Comparison of ENCODE assay signal across 46 mouse cellular contexts in genomic region chr7:140725558-140725957, GRCm38 (mm10). TPM values are rescaled to one million over a fixed set of nuclear protein-coding genes. Genes with fewer than 3 reads are reported as not detected.
"Had no signal": no experiment of that assay in that cellular context is flagged by ENCODE, and none has a peak within 500 bp of the region (broad histone marks: within the 10 kb centered on the region; RNA-seq: fewer than 3 reads in every experiment).

No protein-coding gene starts in this region.

- H3K4me2 ChIP-seq: limb, embryonic 12.5 days; limb, embryonic 13.5 days; limb, embryonic 15.5 days; liver, embryonic 11.5 days; liver, embryonic 13.5 days; liver, embryonic 15.5 days; lung, embryonic 14.5 days; lung, embryonic 15.5 days; midbrain, embryonic 11.5 days; midbrain, embryonic 12.5 days; midbrain, embryonic 13.5 days; midbrain, embryonic 15.5 days; neural tube, embryonic 12.5 days had no signal

- H3K9ac ChIP-seq: limb, embryonic 12.5 days; limb, embryonic 13.5 days; limb, embryonic 15.5 days; liver, embryonic 13.5 days; liver, embryonic 14.5 days; liver, embryonic 15.5 days; lung, embryonic 14.5 days; lung, embryonic 15.5 days; midbrain, embryonic 12.5 days; midbrain, embryonic 13.5 days; midbrain, embryonic 15.5 days; neural tube, embryonic 12.5 days had no signal

- H3K4me3 ChIP-seq: left cerebral cortex, adult 2 months; limb, embryonic 10.5 days; limb, embryonic 12.5 days; limb, embryonic 13.5 days; limb, embryonic 15.5 days; liver, embryonic 13.5 days; liver, embryonic 15.5 days; lung, embryonic 15.5 days; megakaryocyte, embryonic 14.5 days; midbrain, embryonic 10.5 days; midbrain, embryonic 12.5 days; midbrain, embryonic 13.5 days; midbrain, embryonic 15.5 days; myocyte; neural tube, embryonic 12.5 days had no signal

- H3K27me3 ChIP-seq: limb, embryonic 12.5 days; limb, embryonic 13.5 days; limb, embryonic 15.5 days; liver, embryonic 13.5 days; liver, embryonic 15.5 days; lung, embryonic 15.5 days; midbrain, embryonic 12.5 days; midbrain, embryonic 13.5 days; midbrain, embryonic 15.5 days; neural tube, embryonic 12.5 days had no signal

- H3K27ac ChIP-seq: left cerebral cortex, adult 2 months; limb, embryonic 10.5 days; limb, embryonic 12.5 days; limb, embryonic 13.5 days; limb, embryonic 15.5 days; liver, embryonic 13.5 days; liver, embryonic 14.5 days; liver, embryonic 15.5 days; lung, embryonic 15.5 days; macrophage; midbrain, embryonic 10.5 days; midbrain, embryonic 12.5 days; midbrain, embryonic 13.5 days; midbrain, embryonic 15.5 days; neural tube, embryonic 12.5 days had no signal

- H3K4me1 ChIP-seq: limb, embryonic 10.5 days; limb, embryonic 12.5 days; limb, embryonic 13.5 days; limb, embryonic 15.5 days; liver, embryonic 13.5 days; lung, embryonic 15.5 days; megakaryocyte, embryonic 14.5 days; midbrain, embryonic 10.5 days; midbrain, embryonic 12.5 days; midbrain, embryonic 13.5 days; midbrain, embryonic 15.5 days; neural tube, embryonic 12.5 days had no signal

- ATAC-seq: lung, postnatal 0 days; midbrain, embryonic 13.5 days; midbrain, embryonic 15.5 days; midbrain, embryonic 16.5 days had no signal

- DNase-seq: left cerebral cortex, postnatal 4 days; liver, embryonic 13.5 days; lung, adult 18-20 months; lung, adult 2 months; lung, embryonic 14.5 days; lung, postnatal 10 days; lung, postnatal 14 days; lung, postnatal 36 days; lung, postnatal 4 days; midbrain, embryonic 14.5 days had no signal

- H3K9me3 ChIP-seq: limb, embryonic 10.5 days; limb, embryonic 12.5 days; limb, embryonic 15.5 days; liver, embryonic 13.5 days; liver, embryonic 15.5 days; lung, embryonic 15.5 days; megakaryocyte, embryonic 14.5 days; neural tube, embryonic 12.5 days had no signal

- H3K36me3 ChIP-seq: limb, embryonic 10.5 days; limb, embryonic 12.5 days; limb, embryonic 13.5 days; limb, embryonic 15.5 days; liver, embryonic 13.5 days; liver, embryonic 15.5 days; lung, embryonic 15.5 days; midbrain, embryonic 10.5 days; midbrain, embryonic 12.5 days; midbrain, embryonic 13.5 days; midbrain, embryonic 15.5 days; neural tube, embryonic 12.5 days had no signal

RNA-seq across cellular contexts. Expression of gene Olfr541, which starts 28.5 kb away (rescaled TPM):
- total RNA-seq: left cerebral cortex, adult 18-20 months; left cerebral cortex, adult 2 months; left cerebral cortex, adult 8-10 months; left cerebral cortex, postnatal 10 days; left cerebral cortex, postnatal 14 days; left cerebral cortex, postnatal 25 days; left cerebral cortex, postnatal 36 days; left cerebral cortex, postnatal 4 days; megakaryocyte progenitor cell, adult 5-6 weeks; megakaryocyte, adult 5-6 weeks; megakaryocyte-erythroid progenitor cell, adult 5-6 weeks; midbrain, postnatal 0 days; monocyte, adult 5-6 weeks had no signal
- polyA plus RNA-seq: limb, embryonic 10.5 days; limb, embryonic 11.5 days; limb, embryonic 12.5 days; limb, embryonic 13.5 days; limb, embryonic 14.5 days; limb, embryonic 15.5 days; liver, embryonic 11.5 days; liver, embryonic 13.5 days; liver, embryonic 14.5 days; liver, embryonic 15.5 days; liver, embryonic 16.5 days; lung, adult 2 months; lung, embryonic 14.5 days; lung, embryonic 15.5 days; lung, embryonic 16.5 days; lung, postnatal 0 days; macrophage; midbrain, embryonic 10.5 days; midbrain, embryonic 11.5 days; midbrain, embryonic 12.5 days; midbrain, embryonic 13.5 days; midbrain, embryonic 14.5 days; midbrain, embryonic 15.5 days; midbrain, embryonic 16.5 days; midbrain, postnatal 0 days; myocyte; neural tube, embryonic 11.5 days; neural tube, embryonic 12.5 days had no signal

RNA-seq across cellular contexts. Expression of gene Cyp2e1, which starts 38.0 kb away (rescaled TPM):
- total RNA-seq: left cerebral cortex, adult 2 months; left cerebral cortex, postnatal 10 days; left cerebral cortex, postnatal 14 days; left cerebral cortex, postnatal 25 days; left cerebral cortex, postnatal 36 days; left cerebral cortex, postnatal 4 days; megakaryocyte progenitor cell, adult 5-6 weeks; megakaryocyte, adult 5-6 weeks; megakaryocyte-erythroid progenitor cell, adult 5-6 weeks; midbrain, postnatal 0 days; monocyte, adult 5-6 weeks had no signal
- polyA plus RNA-seq: limb, embryonic 11.5 days; limb, embryonic 12.5 days; limb, embryonic 13.5 days; limb, embryonic 15.5 days; liver, embryonic 11.5 days; lung, embryonic 14.5 days; macrophage; midbrain, embryonic 10.5 days; midbrain, embryonic 11.5 days; midbrain, embryonic 12.5 days; midbrain, embryonic 13.5 days; midbrain, embryonic 14.5 days; midbrain, embryonic 15.5 days; midbrain, embryonic 16.5 days; midbrain, postnatal 0 days; myocyte; neural tube, embryonic 11.5 days; neural tube, embryonic 12.5 days had no signal

RNA-seq across cellular contexts. Expression of gene Olfr45, which starts 43.8 kb away (rescaled TPM):
- total RNA-seq: left cerebral cortex, adult 18-20 months; left cerebral cortex, adult 2 months; left cerebral cortex, adult 8-10 months; left cerebral cortex, postnatal 14 days; left cerebral cortex, postnatal 25 days; left cerebral cortex, postnatal 36 days; megakaryocyte progenitor cell, adult 5-6 weeks; megakaryocyte, adult 5-6 weeks; midbrain, postnatal 0 days; monocyte, adult 5-6 weeks had no signal
- polyA plus RNA-seq: limb, embryonic 10.5 days; limb, embryonic 12.5 days; limb, embryonic 15.5 days; liver, embryonic 11.5 days; liver, embryonic 13.5 days; liver, embryonic 14.5 days; liver, embryonic 15.5 days; liver, embryonic 16.5 days; lung, adult 2 months; lung, embryonic 14.5 days; lung, embryonic 15.5 days; lung, embryonic 16.5 days; lung, postnatal 0 days; macrophage; midbrain, embryonic 10.5 days; midbrain, embryonic 11.5 days; midbrain, embryonic 12.5 days; midbrain, embryonic 13.5 days; midbrain, embryonic 14.5 days; midbrain, embryonic 15.5 days; midbrain, embryonic 16.5 days; midbrain, postnatal 0 days; myocyte; neural tube, embryonic 11.5 days; neural tube, embryonic 12.5 days had no signal
